Mouse (Mus musculus) liver, postnatal 0 days (tissue): Measurements from ENCODE around the gene Ankrd44.

ENCODE experiments used
- CTCF ChIP-seq: sonication (generic); IDR thresholded peaks from 2 replicates; pipeline ENCODE4 v1.5.1; 2016; ENCODE audit warnings: antibody characterized with exemption, low read depth
- EP300 ChIP-seq: IDR thresholded peaks from 2 replicates; pipeline ENCODE4 v1.6.1; 2016; ENCODE audit warnings: antibody characterized with exemption, low read depth, mild to moderate bottlenecking

DNA sequence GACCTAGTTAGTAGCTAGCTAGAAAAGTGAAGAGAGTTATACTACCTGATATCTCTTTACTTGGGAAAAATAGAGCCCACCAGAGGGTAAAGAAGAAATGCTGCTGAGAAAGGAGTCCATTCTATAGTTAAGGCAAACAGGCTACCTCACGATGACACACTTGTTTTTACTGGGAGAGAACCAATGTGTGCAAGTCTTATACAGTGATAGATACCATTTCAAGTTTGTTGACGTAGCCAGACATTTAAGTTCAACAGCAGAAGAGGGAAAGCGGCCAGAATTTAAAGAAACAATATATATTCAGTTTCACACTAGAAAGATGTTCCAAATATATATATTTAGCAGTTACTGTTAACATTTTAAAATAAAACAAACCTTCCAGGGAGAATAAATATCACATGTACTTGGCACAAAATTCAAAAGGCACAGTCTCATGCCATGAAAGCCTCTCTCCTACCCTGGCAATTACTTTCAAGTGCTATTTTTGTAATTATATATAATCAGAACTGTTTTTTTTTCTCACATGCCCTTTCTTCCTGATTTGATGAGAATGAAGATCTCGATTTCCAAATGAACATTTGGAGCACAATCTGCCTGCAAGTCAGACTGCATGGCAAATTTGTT, 328.5 kb downstream of the Ankrd44 start:
- TF ChIP-seq CTCF (no peak), EP300 (no peak)
